Mouse (Mus musculus) kidney, adult 2 months (tissue): ENCODE measurements around the gene Wwox.

Experiments
- CTCF ChIP-seq: fragments of 200-500 bp; conservative IDR thresholded peaks from 2 replicates; pipeline ENCODE4 v1.5.1; 2011; ENCODE audit warnings: low read depth, mild to moderate bottlenecking, control low read depth, low read length, moderate library complexity, mixed read lengths; ENCODE audit not compliant: insufficient read depth, insufficient read length
- POLR2A ChIP-seq: fragments of 200-500 bp; IDR thresholded peaks from one replicate; pipeline ENCODE4 v1.6.1; 2011; ENCODE audit warnings: low read depth, low read length, control low read depth

- TF ChIP-seq CTCF (no peak), POLR2A (no peak)
Observed at GRCm38 (mm10) chr8:115010769-115011073, 571.3 kb downstream of the Wwox start.
